Mouse (Mus musculus): ENCODE data around the gene Ccl5.
"Not testable (repeated sequence)": the region's sequence is repeated elsewhere in the genome, so short reads cannot be mapped to it uniquely, and the experiment has no call there.

Ccl5 gene

GRCm38 (mm10) chr11:83530360-83530759, at the start of gene Ccl5:
TSS of gene Ccl5 (minus strand) at chr11:83530518.
- no peak for DNase-seq (ENCODE audit: low spot score)

- DNase-seq (ENCODE audit: low spot score), result no peak
Observed at GRCm38 (mm10) chr11:83578999-83579398, 48.7 kb upstream of the Ccl5 start.

GRCm38 (mm10) chr11:83578186-83578760, 48.0 kb upstream of the Ccl5 start, which contains the start of gene Ccl9:
TSS of gene Ccl9 (minus strand) at chr11:83578636.
- no peak for DNase-seq (ENCODE audit: low spot score)

- DNase-seq (ENCODE audit: low spot score), result no peak
Observed at GRCm38 (mm10) chr11:83576927-83577555, 46.7 kb upstream of the Ccl5 start.

GRCm38 (mm10) chr11:83572834-83573233, 42.5 kb upstream of the Ccl5 start:
- DNase-seq (ENCODE audit: low spot score), result no peak

GRCm38 (mm10) chr11:83572223-83572622, 41.9 kb upstream of the Ccl5 start:
- DNase-seq (ENCODE audit: low spot score), result no peak

GRCm38 (mm10) chr11:83570189-83570588, 39.9 kb upstream of the Ccl5 start:
- no peak for DNase-seq (ENCODE audit: low spot score)

- DNase-seq (ENCODE audit: low spot score), result no peak
Observed at GRCm38 (mm10) chr11:83569249-83569648, 38.9 kb upstream of the Ccl5 start.

- no peak for DNase-seq (ENCODE audit: low spot score)
Observed at GRCm38 (mm10) chr11:83568786-83569185, 38.5 kb upstream of the Ccl5 start.

- DNase-seq (ENCODE audit: low spot score), result no peak
Observed at GRCm38 (mm10) chr11:83568061-83568460, 37.7 kb upstream of the Ccl5 start.

- DNase-seq (ENCODE audit: low spot score), result no peak
Observed at GRCm38 (mm10) chr11:83567311-83567710, 37.0 kb upstream of the Ccl5 start.

GRCm38 (mm10) chr11:83566617-83567016, 36.3 kb upstream of the Ccl5 start:
- DNase-seq (ENCODE audit: low spot score), result no peak

GRCm38 (mm10) chr11:83563754-83564153, 33.4 kb upstream of the Ccl5 start:
- DNase-seq (ENCODE audit: low spot score), result no peak

- no peak for DNase-seq (ENCODE audit: low spot score)
Observed at GRCm38 (mm10) chr11:83562311-83562887, 32.1 kb upstream of the Ccl5 start.

GRCm38 (mm10) chr11:83560405-83560804, 30.1 kb upstream of the Ccl5 start:
- DNase-seq (ENCODE audit: low spot score), result no peak

- no peak for DNase-seq (ENCODE audit: low spot score)
Observed at GRCm38 (mm10) chr11:83557074-83557473, 26.8 kb upstream of the Ccl5 start.

GRCm38 (mm10) chr11:83556085-83556781, 25.9 kb upstream of the Ccl5 start:
- DNase-seq (ENCODE audit: low spot score), result no peak

GRCm38 (mm10) chr11:83551668-83552067, 21.4 kb upstream of the Ccl5 start:
- no peak for DNase-seq (ENCODE audit: low spot score)

GRCm38 (mm10) chr11:83551037-83551436, 20.7 kb upstream of the Ccl5 start:
- not testable (repeated sequence) for DNase-seq (ENCODE audit: low spot score)

GRCm38 (mm10) chr11:83550186-83550632, 19.9 kb upstream of the Ccl5 start:
- DNase-seq (ENCODE audit: low spot score), result no peak

GRCm38 (mm10) chr11:83544214-83544613, 13.9 kb upstream of the Ccl5 start:
- no peak for DNase-seq (ENCODE audit: low spot score)

GRCm38 (mm10) chr11:83541415-83541814, 11.1 kb upstream of the Ccl5 start:
- no peak for DNase-seq (ENCODE audit: low spot score)

GRCm38 (mm10) chr11:83540931-83541330, 10.6 kb upstream of the Ccl5 start:
- no peak for DNase-seq (ENCODE audit: low spot score)

Data from ovary, postnatal 14 days (tissue).